In genomic region chr11:48788311-48789089, GRCm38 (mm10) we compare ENCODE assay signal across 8 mouse cellular contexts. TPM values are rescaled to one million over a fixed set of nuclear protein-coding genes. Genes with fewer than 3 reads are reported as not detected.
DNase-seq lines count a peak whose midpoint lies in the region; ATAC-seq and TF ChIP-seq lines count a peak whose summit lies in the region.

No protein-coding gene starts in this region.

- H3K4me3 ChIP-seq in forebrain, embryonic 15.5 days = peak overlapping the region; percentile 47
- H3K4me3 ChIP-seq in lung, embryonic 15.5 days = peak overlapping the region; percentile 44
- peak overlapping the region; percentile 56 for H3K4me3 ChIP-seq in olfactory bulb, adult 2 months (ENCODE audit: insufficient read depth, low read depth, low read length)

- peak; percentile 81 for ATAC-seq in forebrain, embryonic 15.5 days (replicated peaks)
- ATAC-seq in lung, embryonic 15.5 days (ENCODE audit: borderline replicate concordance, extremely low read depth, low FRiP score, low TSS enrichment) = peak; percentile 48; the same call in 1 of the 2 replicates

- 5% methylated on average over 16 of the region's 16 CpGs for WGBS in forebrain, embryonic 15.5 days
- WGBS in lung, embryonic 15.5 days = 7% methylated on average over 16 of the region's 16 CpGs
- WGBS in olfactory bulb, adult 2 months = 2% methylated on average over 16 of the region's 16 CpGs

- no peaks in the 10 kb centered on the region for H3K36me3 ChIP-seq in forebrain, embryonic 15.5 days
- no peaks in the 10 kb centered on the region for H3K36me3 ChIP-seq in lung, embryonic 15.5 days

- no peaks in the 10 kb centered on the region for H3K9me3 ChIP-seq in forebrain, embryonic 15.5 days
- H3K9me3 ChIP-seq in lung, embryonic 15.5 days = no peaks in the 10 kb centered on the region

- H3K4me2 ChIP-seq in forebrain, embryonic 15.5 days (replicated peaks) = peak overlapping the region; percentile 51
- H3K4me2 ChIP-seq in lung, embryonic 15.5 days = peak overlapping the region; percentile 72

- peaks cover 12% of the 10 kb centered on the region for H3K4me1 ChIP-seq in forebrain, embryonic 15.5 days
- 0 out of 2 replicates have a peak, but pooled peaks cover 3% of the 10 kb centered on the region for H3K4me1 ChIP-seq in lung, embryonic 15.5 days
- 0 out of 2 replicates have a peak, but pooled peaks cover 3% of the 10 kb centered on the region for H3K4me1 ChIP-seq in olfactory bulb, adult 2 months (ENCODE audit: control insufficient read depth, insufficient read depth, low read length)

- TF ChIP-seq POLR2A in olfactory bulb, adult 2 months (IDR thresholded peaks at IDR 0.05; ENCODE audit: insufficient read depth, low read depth, low read length) = no peak

- TF ChIP-seq CTCF in olfactory bulb, adult 2 months (IDR thresholded peaks at IDR 0.05; ENCODE audit: insufficient read depth, low read depth, low read length) = no peak

- H3K27me3 ChIP-seq in forebrain, embryonic 15.5 days = no peaks in the 10 kb centered on the region
- no peaks in the 10 kb centered on the region for H3K27me3 ChIP-seq in lung, embryonic 15.5 days

- peak overlapping the region; percentile 58 for H3K9ac ChIP-seq in forebrain, embryonic 15.5 days (replicated peaks)
- H3K9ac ChIP-seq in lung, embryonic 15.5 days = 0 out of 2 replicates have a peak overlapping the region, but pooled peaks have one; percentile 34

- intact Hi-C loops in heart, postnatal 36 days (cut with DNase I) = loop anchor here (2.0 kb wide), 1 partner anchor 32 kb away; no protein-coding TSS in a partner anchor

- peak overlapping the region; percentile 66 for H3K27ac ChIP-seq in forebrain, embryonic 15.5 days (replicated peaks)
- 0 out of 2 replicates have a peak overlapping the region, but pooled peaks have one; percentile 15 for H3K27ac ChIP-seq in lung, embryonic 15.5 days
- no peak overlapping the region for H3K27ac ChIP-seq in olfactory bulb, adult 2 months (ENCODE audit: insufficient read depth, low read depth, low read length)

- DNase-seq in Muller cell, postnatal 12 days (ENCODE audit: inconsistent ontology term) = peak; percentile 82
- peak; percentile 87 to 88 for DNase-seq in cerebellum, adult 18-20 months
- peak; percentile 79 to 86 for DNase-seq in heart, postnatal 36 days
- DNase-seq in layer of hippocampus, adult 18-20 months (ENCODE audit: low spot score in 2 of 2) = peak; percentile 59 to 92
- DNase-seq in thymus, postnatal 25 days = peak; percentile 77

RNA-seq across cellular contexts. Expression of gene Rack1, which starts 11.6 kb away (rescaled TPM):
- polyA plus RNA-seq in forebrain, embryonic 15.5 days (2015; fragmentation: Nextera tagmentation; extraction: Ambion mirVana) = 475 and 481 TPM in 2 replicates
- total RNA-seq in heart, postnatal 36 days (2021) = 100 to 1,000 TPM; 385 to 411 TPM
- 100 to 1,000 TPM; 237 to 246 TPM for total RNA-seq in layer of hippocampus, adult 18-20 months (2021)
- polyA plus RNA-seq in lung, embryonic 15.5 days (2015; fragmentation: Nextera tagmentation; extraction: Ambion mirVana) = 699 and 713 TPM in 2 replicates
- polyA plus RNA-seq in olfactory bulb, adult 2 months (2012; ENCODE audit: insufficient read depth, insufficient read length, low replicate concordance, missing spikeins) = 2,873 TPM in 1 of 2 replicates, not detected in the other

RNA-seq across cellular contexts. Expression of gene Trim41, which starts 28.7 kb away (rescaled TPM):
- 6.0 and 6.3 TPM in 2 replicates for polyA plus RNA-seq in forebrain, embryonic 15.5 days (2015; fragmentation: Nextera tagmentation; extraction: Ambion mirVana)
- total RNA-seq in heart, postnatal 36 days (2021) = 10 to 100 TPM; 21.0 to 22.7 TPM
- 10 to 100 TPM; 58.1 to 62.3 TPM for total RNA-seq in layer of hippocampus, adult 18-20 months (2021)
- 5.4 and 5.7 TPM in 2 replicates for polyA plus RNA-seq in lung, embryonic 15.5 days (2015; fragmentation: Nextera tagmentation; extraction: Ambion mirVana)
- not detected in 2 replicates for polyA plus RNA-seq in olfactory bulb, adult 2 months (2012; ENCODE audit: insufficient read depth, insufficient read length, low replicate concordance, missing spikeins)

RNA-seq across cellular contexts. Expression of gene Trim7, which starts 37.4 kb away (rescaled TPM):
- polyA plus RNA-seq in forebrain, embryonic 15.5 days (2015; fragmentation: Nextera tagmentation; extraction: Ambion mirVana) = 1.4 and 1.7 TPM in 2 replicates
- total RNA-seq in heart, postnatal 36 days (2021) = 10 to 100 TPM; 17.8 to 26.2 TPM
- 1 to 10 TPM; 1.9 to 2.4 TPM for total RNA-seq in layer of hippocampus, adult 18-20 months (2021)
- polyA plus RNA-seq in lung, embryonic 15.5 days (2015; fragmentation: Nextera tagmentation; extraction: Ambion mirVana) = 0.54 and 1.1 TPM in 2 replicates
- not detected in 2 replicates for polyA plus RNA-seq in olfactory bulb, adult 2 months (2012; ENCODE audit: insufficient read depth, insufficient read length, low replicate concordance, missing spikeins)

RNA-seq across cellular contexts. Expression of gene Gm12184, which starts 38.0 kb away (rescaled TPM):
- polyA plus RNA-seq in forebrain, embryonic 15.5 days (2015; fragmentation: Nextera tagmentation; extraction: Ambion mirVana) = 4.5 and 5.8 TPM in 2 replicates
- 1 to 10 TPM; 3.5 to 3.9 TPM for total RNA-seq in heart, postnatal 36 days (2021)
- 1 to 10 TPM in 1 of 2 experiments, under 1 TPM in 1; 0.38 to 1.1 TPM for total RNA-seq in layer of hippocampus, adult 18-20 months (2021)
- polyA plus RNA-seq in lung, embryonic 15.5 days (2015; fragmentation: Nextera tagmentation; extraction: Ambion mirVana) = 3.0 and 8.2 TPM in 2 replicates
- not detected in 2 replicates for polyA plus RNA-seq in olfactory bulb, adult 2 months (2012; ENCODE audit: insufficient read depth, insufficient read length, low replicate concordance, missing spikeins)
